In genomic region chr1:86045848-86046805, GRCm38 (mm10) we compare ENCODE assay signal across 8 mouse cellular contexts. TPM values are rescaled to one million over a fixed set of nuclear protein-coding genes. Genes with fewer than 3 reads are reported as not detected.
DNase-seq lines count a peak whose midpoint lies in the region; ATAC-seq and TF ChIP-seq lines count a peak whose summit lies in the region.

Gene 2810459M11Rik (plus strand): TSS chr1:86045863.

- peak; percentile 80 for ATAC-seq in hindbrain, postnatal 0 days
- ATAC-seq in liver, embryonic 12.5 days: no peak; the same call in none of the 2 replicates

- H3K4me2 ChIP-seq in hindbrain, postnatal 0 days (ENCODE audit: low read depth, low read length): peak within 1 kb of the TSS; percentile 95
- H3K4me2 ChIP-seq in liver, embryonic 12.5 days: peak within 1 kb of the TSS; percentile 71

- under 1% methylated on average over 110 of the region's 110 CpGs for WGBS in heart, embryonic 10.5 days
- WGBS in hindbrain, postnatal 0 days: under 1% methylated on average over 102 of the region's 110 CpGs
- 1% methylated on average over 105 of the region's 110 CpGs for WGBS in liver, embryonic 12.5 days (ENCODE audit: insufficient replicate concordance)

- H3K9ac ChIP-seq in hindbrain, postnatal 0 days (replicated peaks; ENCODE audit: low read length): peak within 1 kb of the TSS; percentile 71
- peak within 1 kb of the TSS; percentile 57 for H3K9ac ChIP-seq in liver, embryonic 12.5 days

- H3K4me1 ChIP-seq in heart, embryonic 10.5 days: peaks cover 26% of the 10 kb centered on the region
- H3K4me1 ChIP-seq in embryonic fibroblast, embryonic 13.5 days (ENCODE audit: control insufficient read depth, insufficient read depth, low read length): no peaks in the 10 kb centered on the region
- H3K4me1 ChIP-seq in hindbrain, postnatal 0 days (ENCODE audit: insufficient read depth, low read length): no peaks in the 10 kb centered on the region; the same call in 1 of the 2 replicates
- no peaks in the 10 kb centered on the region for H3K4me1 ChIP-seq in liver, embryonic 12.5 days

- peak within 1 kb of the TSS; percentile 76 for H3K4me3 ChIP-seq in heart, embryonic 10.5 days
- peak within 1 kb of the TSS; percentile 40 for H3K4me3 ChIP-seq in embryonic fibroblast, embryonic 13.5 days (ENCODE audit: insufficient read depth, low read length)
- peak within 1 kb of the TSS; percentile 65 for H3K4me3 ChIP-seq in hindbrain, postnatal 0 days (ENCODE audit: low read length)
- peak within 1 kb of the TSS; percentile 56 for H3K4me3 ChIP-seq in liver, embryonic 12.5 days

- no peak for TF ChIP-seq POLR2A in embryonic fibroblast, embryonic 13.5 days (IDR thresholded peaks at IDR 0.05; ENCODE audit: low read depth, low read length)

- DNase-seq in heart, embryonic 10.5 days (ENCODE audit: low spot score): no peak
- DNase-seq in heart, adult 9 months (ENCODE audit: low spot score in 2 of 2): no peak
- DNase-seq in T-cell, adult 2 months (ENCODE audit: low spot score): peak; percentile 12
- DNase-seq in hindbrain, postnatal 0 days (ENCODE audit: low spot score): peak; percentile 57
- peak; percentile 73 for DNase-seq in neural tube, embryonic 10.5 days (ENCODE audit: extremely low spot score, low spot score)
- DNase-seq in natural killer cell, adult 2 months (ENCODE audit: low spot score in 2 of 2): no peak

- H3K27me3 ChIP-seq in heart, embryonic 10.5 days (ENCODE audit: insufficient read depth, poor library complexity, severe bottlenecking): peaks cover 63% of the 10 kb centered on the region
- H3K27me3 ChIP-seq in hindbrain, postnatal 0 days (ENCODE audit: insufficient read depth, low read length): peaks cover 3% of the 10 kb centered on the region
- peaks cover 72% of the 10 kb centered on the region for H3K27me3 ChIP-seq in liver, embryonic 12.5 days (replicated peaks)

- no peaks in the 10 kb centered on the region for H3K36me3 ChIP-seq in heart, embryonic 10.5 days
- H3K36me3 ChIP-seq in hindbrain, postnatal 0 days (ENCODE audit: insufficient read depth, low read length): no peaks in the 10 kb centered on the region
- H3K36me3 ChIP-seq in liver, embryonic 12.5 days: peaks cover 9% of the 10 kb centered on the region

- TF ChIP-seq CTCF in embryonic fibroblast, embryonic 13.5 days (IDR thresholded peaks at IDR 0.05; ENCODE audit: borderline replicate concordance, insufficient read depth, low read length): no peak
- TF ChIP-seq CTCF in hindbrain, postnatal 0 days (IDR thresholded peaks at IDR 0.05; ENCODE audit: low read depth): no peak

- peak within 1 kb of the TSS; percentile 83 for H3K27ac ChIP-seq in heart, embryonic 10.5 days
- H3K27ac ChIP-seq in embryonic fibroblast, embryonic 13.5 days (ENCODE audit: insufficient read depth, low read length): no peak within 1 kb of the TSS
- H3K27ac ChIP-seq in hindbrain, postnatal 0 days: peak within 1 kb of the TSS; percentile 80
- peak within 1 kb of the TSS; percentile 45 for H3K27ac ChIP-seq in liver, embryonic 12.5 days

- H3K9me3 ChIP-seq in heart, embryonic 10.5 days: no peaks in the 10 kb centered on the region
- 0 out of 2 replicates have a peak, but pooled peaks cover 6% of the 10 kb centered on the region for H3K9me3 ChIP-seq in hindbrain, postnatal 0 days (ENCODE audit: low read length)
- H3K9me3 ChIP-seq in liver, embryonic 12.5 days (replicated peaks): no peaks in the 10 kb centered on the region

RNA-seq across cellular contexts. Expression of gene 2810459M11Rik, which starts in this region (rescaled TPM):
- 1.1 and 4.7 TPM in 2 replicates for polyA plus RNA-seq in heart, embryonic 10.5 days (2016; fragmentation: Nextera tagmentation; extraction: Ambion mirVana)
- polyA plus RNA-seq in embryonic fibroblast, embryonic 13.5 days (2011; ENCODE audit: insufficient read length, low read depth, missing spikeins): not detected in 2 replicates
- 46.4 and 63.9 TPM in 2 replicates for total RNA-seq in hindbrain, postnatal 0 days (2014; rRNA removed)
- 12.9 and 16.1 TPM in 2 replicates for polyA plus RNA-seq in hindbrain, postnatal 0 days (2015; fragmentation: Nextera tagmentation; extraction: Ambion mirVana)
- 21.8 and 22.3 TPM in 2 replicates for polyA plus RNA-seq in liver, embryonic 12.5 days (2016; fragmentation: Nextera tagmentation; extraction: Ambion mirVana)

Comparison
In these comparisons a context has a peak if more than half of its experiments do, and no peak if none do; other contexts are left out.
1. DNase-seq: peak in T-cell, adult 2 months (single experiment), hindbrain, postnatal 0 days (single experiment) and neural tube, embryonic 10.5 days (single experiment); none in heart, embryonic 10.5 days (single experiment), heart, adult 9 months (0 of 2) and natural killer cell, adult 2 months (0 of 2).
2. Peak in every context shown above with its lines, with median percentiles within 50 percentile points of each other: H3K4me3 ChIP-seq.